Mouse (Mus musculus) lung, postnatal 0 days (tissue): ENCODE data around the gene Epn1. TPM values are rescaled to one million over a fixed set of nuclear protein-coding genes. Genes with fewer than 3 reads are reported as not detected.
A peak's percentile ranks its signal among the peaks of the same experiment; 100 is the strongest.

Experiments
- ATAC-seq: fragments of 200-750 bp; cut with Nextera tagmentation; 2 replicates; pipeline ENCODE4 v1.8.0; 2017; ENCODE audit warnings: moderate library complexity
- DNase-seq: peaks from one replicate; pipeline ENCODE4 v3.0.0-alpha.2; 2016; ENCODE audit warnings: low spot score
- H3K27ac ChIP-seq: fragments of 300-500 bp; sonication (generic); 2 replicates; pipeline ENCODE4 v1.5.1; 2014; ENCODE audit warnings: antibody characterized with exemption, mild to moderate bottlenecking, low read length, mixed read lengths
- H3K27me3 ChIP-seq: fragments of 300-500 bp; sonication (generic); replicated peaks from 2 replicates; pipeline ENCODE4 v1.6.1; 2014; ENCODE audit warnings: low read length, mixed read lengths; ENCODE audit not compliant: insufficient read depth
- H3K36me3 ChIP-seq: fragments of 300-500 bp; sonication (generic); 2 replicates; pipeline ENCODE4 v1.6.1; 2014; ENCODE audit warnings: low read length, mixed read lengths; ENCODE audit not compliant: insufficient read depth
- H3K4me1 ChIP-seq: fragments of 300-500 bp; sonication (generic); 2 replicates; pipeline ENCODE4 v1.6.1; 2014; ENCODE audit warnings: antibody characterized with exemption, low read depth, low read length, mixed read lengths; ENCODE audit not compliant: insufficient read depth
- H3K4me2 ChIP-seq: fragments of 300-500 bp; sonication (generic); replicated peaks from 2 replicates; pipeline ENCODE4 v1.6.1; 2014; ENCODE audit warnings: low read depth, mild to moderate bottlenecking, low read length, moderate library complexity, mixed read lengths
- H3K4me3 ChIP-seq: fragments of 300-500 bp; sonication (generic); 2 replicates; pipeline ENCODE4 v1.5.1; 2014; ENCODE audit warnings: low read depth, low read length
- H3K9ac ChIP-seq: fragments of 300-500 bp; sonication (generic); replicated peaks from 2 replicates; pipeline ENCODE4 v1.6.1; 2014; ENCODE audit warnings: low read depth, mild to moderate bottlenecking
- H3K9me3 ChIP-seq: fragments of 300-500 bp; sonication (generic); 2 replicates; pipeline ENCODE4 v1.6.1; 2016; ENCODE audit warnings: low read length, mixed read lengths
- CTCF ChIP-seq: IDR thresholded peaks from 2 replicates; pipeline ENCODE4 v1.5.1; 2016; ENCODE audit warnings: antibody characterized with exemption, mild to moderate bottlenecking
- EP300 ChIP-seq: IDR thresholded peaks from 2 replicates; pipeline ENCODE4 v1.6.1; 2016; ENCODE audit warnings: antibody characterized with exemption, mild to moderate bottlenecking, control low read depth
- WGBS: fragments of 180-500 bp; shearing (Covaris S2); extraction: QIAGEN DNeasy Blood & Tissue Kit; methylation state at CpG from one replicate; pipeline ENCODE4 v1.1.7; 2014; 5-methylcytosine and 5-hydroxymethylcytosine counted together
- polyA plus RNA-seq: library from polyadenylated mRNA; unstranded; fragments of >200 nt; fragmentation: Nextera tagmentation; extraction: Ambion mirVana; gene quantifications from 2 replicates; pipeline ENCODE4 v1.2.1, GENCODE M21; 2015

Gene Epn1
- polyA plus RNA-seq, 1 experiment from 2014 or later = 41.6 TPM

- TF ChIP-seq CTCF (no peak), EP300 (no peak)
- 96% methylated on average over 7 of the region's 7 CpGs for WGBS
- no peak for ATAC-seq
These were observed 43.0 kb upstream of the Epn1 start for GRCm38 (mm10) chr7:5037026-5037425.

DNA sequence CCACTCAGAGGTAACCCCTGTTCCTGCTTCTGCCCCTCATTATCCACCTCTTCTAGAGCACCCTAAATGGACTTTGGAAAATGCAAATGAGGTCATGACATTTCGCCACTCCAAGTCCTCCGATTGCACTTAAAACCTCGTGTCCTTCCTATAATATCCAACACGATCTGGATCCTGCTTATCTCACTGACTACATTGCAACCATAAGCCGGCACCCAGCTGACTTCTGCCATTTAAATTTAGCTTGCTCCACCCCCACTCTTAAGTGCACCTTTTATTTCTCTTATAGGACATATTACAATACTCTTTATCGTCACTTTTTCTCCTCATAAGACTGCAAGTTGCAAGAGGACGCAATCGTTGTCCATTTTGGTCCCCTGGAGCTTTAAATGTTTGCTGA lies 42.6 kb upstream of the Epn1 start:
- Histone ChIP-seq H3K4me3 (peak overlapping the region; percentile 53; the same call in 1 of the 2 replicates), H3K4me2 (peak overlapping the region; percentile 41), H3K9ac (no peak overlapping the region), H3K9me3 (no peaks in the 10 kb centered on the region), H3K36me3 (peaks cover 9% of the 10 kb centered on the region), H3K4me1 (no peaks in the 10 kb centered on the region), H3K27ac (peak overlapping the region; percentile 94; the same call in 1 of the 2 replicates), H3K27me3 (no peaks in the 10 kb centered on the region)
- no peak for DNase-seq
- no peak for ATAC-seq
- 83% methylated on average over 8 of the region's 8 CpGs for WGBS
- TF ChIP-seq EP300 (no peak), CTCF (no peak)

More at GRCm38 (mm10) chr7:5037026-5037425, 43.0 kb upstream of the Epn1 start:
- Histone ChIP-seq H3K9me3 (no peaks in the 10 kb centered on the region), H3K36me3 (peaks cover 14% of the 10 kb centered on the region), H3K9ac (no peak overlapping the region), H3K27ac (no peak overlapping the region), H3K27me3 (no peaks in the 10 kb centered on the region), H3K4me2 (no peak overlapping the region), H3K4me1 (no peaks in the 10 kb centered on the region), H3K4me3 (no peak overlapping the region)
- no peak for DNase-seq

DNA sequence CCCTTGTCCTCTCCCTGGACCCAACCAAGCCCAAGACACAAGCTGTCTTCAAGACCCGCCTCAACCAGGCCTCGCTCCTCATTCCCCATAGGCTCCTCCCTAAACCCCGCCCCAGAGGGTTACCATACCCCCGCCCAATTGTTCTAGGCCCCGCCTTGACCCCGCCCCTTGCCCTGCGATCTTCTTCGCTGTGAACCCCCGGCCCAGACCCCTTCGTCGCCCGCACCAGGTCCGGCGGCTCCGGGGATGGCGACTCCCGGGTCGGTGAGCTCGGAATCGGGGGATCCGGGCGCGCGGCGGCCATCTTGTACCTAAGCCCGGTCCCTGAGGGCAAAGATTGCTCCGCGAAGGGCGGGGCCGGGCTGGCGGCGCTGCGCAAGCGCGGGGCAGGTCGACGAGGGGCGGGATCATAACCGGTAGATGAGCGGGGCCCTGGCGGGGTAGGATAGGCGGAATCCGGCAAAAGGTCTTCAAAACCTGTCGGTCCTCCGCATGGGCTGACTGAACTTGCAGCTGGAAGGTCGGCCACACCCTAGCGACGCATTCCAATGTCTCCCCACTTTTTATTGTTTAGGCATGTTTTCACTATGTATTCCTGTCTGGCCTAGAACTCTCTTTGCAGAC lies 41.8 kb upstream of the Epn1 start, which contains the start of gene Zfp784:
Zfp784 (minus strand) TSS at position 338 of the 624 bp plus-strand sequence.
- WGBS = 3% methylated on average over 47 of the region's 48 CpGs
- DNase-seq = peak; percentile 96
- H3K27ac ChIP-seq = peak within 1 kb of the TSS; percentile 94

GRCm38 (mm10) chr7:5038940-5039339 lies 41.1 kb upstream of the Epn1 start:
- WGBS = 27% methylated on average over 5 of the region's 5 CpGs
- H3K27me3 ChIP-seq = no peaks in the 10 kb centered on the region
- H3K9me3 ChIP-seq = no peaks in the 10 kb centered on the region
- no peak overlapping the region for H3K9ac ChIP-seq
- H3K27ac ChIP-seq = no peak overlapping the region
- H3K36me3 ChIP-seq = 0 out of 2 replicates have a peak, but pooled peaks cover 2% of the 10 kb centered on the region
- DNase-seq (no peak), ATAC-seq (no peak)
- peak overlapping the region; percentile 41 for H3K4me2 ChIP-seq
- peak overlapping the region; percentile 53; the same call in 1 of the 2 replicates for H3K4me3 ChIP-seq
- TF ChIP-seq CTCF (no peak), EP300 (no peak)
- H3K4me1 ChIP-seq = no peaks in the 10 kb centered on the region

More for the DNA sequence above, 41.8 kb upstream of the Epn1 start, which contains the start of gene Zfp784:
- no peak for TF ChIP-seq EP300
- TF ChIP-seq CTCF = no peak
- H3K9ac ChIP-seq = peak within 1 kb of the TSS; percentile 60
- peak within 1 kb of the TSS; percentile 53 for H3K4me3 ChIP-seq
- no peaks in the 10 kb centered on the region for H3K27me3 ChIP-seq
- H3K4me1 ChIP-seq = no peaks in the 10 kb centered on the region
- H3K4me2 ChIP-seq = peak within 1 kb of the TSS; percentile 41
- ATAC-seq = peak; percentile 99
- H3K9me3 ChIP-seq = no peaks in the 10 kb centered on the region
- H3K36me3 ChIP-seq = peaks cover 3% of the 10 kb centered on the region; the same call in 1 of the 2 replicates

- H3K4me2 ChIP-seq = no peak overlapping the region
- no peak overlapping the region for H3K27ac ChIP-seq
- H3K4me3 ChIP-seq = no peak overlapping the region
- WGBS = 68% methylated on average over 2 of the region's 2 CpGs
- no peak overlapping the region for H3K9ac ChIP-seq
- no peak for DNase-seq
- no peaks in the 10 kb centered on the region for H3K4me1 ChIP-seq
- TF ChIP-seq CTCF (no peak), EP300 (no peak)
- no peaks in the 10 kb centered on the region for H3K27me3 ChIP-seq
- H3K9me3 ChIP-seq = no peaks in the 10 kb centered on the region
- ATAC-seq = no peak
- H3K36me3 ChIP-seq = no peaks in the 10 kb centered on the region
These were observed 35.1 kb upstream of the Epn1 start for GRCm38 (mm10) chr7:5044981-5045380.

- no peaks in the 10 kb centered on the region for H3K9me3 ChIP-seq
- no peak for ATAC-seq
- H3K4me1 ChIP-seq = peaks cover 5% of the 10 kb centered on the region; the same call in 1 of the 2 replicates
- no peak overlapping the region for H3K4me2 ChIP-seq
- no peak for DNase-seq
- WGBS = 65% methylated on average over 2 of the region's 2 CpGs
- TF ChIP-seq CTCF (peak; percentile 6; the same call in 1 of the 2 replicates), EP300 (no peak)
- no peaks in the 10 kb centered on the region for H3K36me3 ChIP-seq
- H3K4me3 ChIP-seq = no peak overlapping the region
- H3K27me3 ChIP-seq = no peaks in the 10 kb centered on the region
- no peak overlapping the region for H3K9ac ChIP-seq
- H3K27ac ChIP-seq = no peak overlapping the region
These were observed 33.9 kb upstream of the Epn1 start for GRCm38 (mm10) chr7:5046112-5046511.
